Mouse (Mus musculus): ENCODE data around the gene Zfp37. TPM values are rescaled to one million over a fixed set of nuclear protein-coding genes. Genes with fewer than 3 reads are reported as not detected.

The Zfp37 gene
- 13.7 and 14.5 TPM in 2 replicates for polyA plus RNA-seq (2021; fragmentation: Nextera tagmentation)
- long read RNA-seq, experiment 1, transcript Zfp37-206 (4 exons, 2,017 nt): major isoform, 14 of 36 reads
- long read RNA-seq, experiment 1, transcript Zfp37-205 (4 exons, 1,776 nt): minor isoform, 8 of 36 reads
- long read RNA-seq, experiment 1, partial matches to known transcripts: 2 of 36 reads
- long read RNA-seq, experiment 1, other reads (novel, unspliced or antisense): 9 of 36 reads
- long read RNA-seq, experiment 2, transcript Zfp37-207 (4 exons, 2,564 nt): minor isoform, 24 of 138 reads
- long read RNA-seq, experiment 2, transcript Zfp37-206 (4 exons, 2,017 nt): major isoform, 49 of 138 reads
- long read RNA-seq, experiment 2, transcript Zfp37-205 (4 exons, 1,776 nt): minor isoform, 30 of 138 reads
- long read RNA-seq, experiment 2, partial matches to known transcripts: 1 of 138 reads
- long read RNA-seq, experiment 2, other reads (novel, unspliced or antisense): 29 of 138 reads

DNA sequence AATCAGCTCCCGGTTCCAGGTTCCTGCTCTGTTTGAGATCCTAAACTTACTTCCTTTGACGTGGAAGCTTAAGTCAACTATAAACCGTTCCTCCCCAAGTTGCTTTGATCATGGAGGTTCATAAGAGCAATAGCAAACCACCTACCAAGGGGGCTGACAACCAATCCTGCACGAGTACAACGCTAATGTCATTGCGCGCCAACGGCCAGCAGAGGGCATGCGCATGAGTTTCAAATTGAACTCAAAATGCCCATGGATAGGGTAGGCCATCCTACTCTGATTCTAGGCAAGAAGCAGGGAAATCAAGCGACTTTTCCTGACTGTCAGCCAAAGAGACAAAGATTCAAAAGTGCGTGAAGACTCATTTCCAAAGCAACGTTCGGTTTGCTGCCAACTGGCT, at the start of gene Zfp37:
Zfp37 (minus strand) TSS at position 279 of the 400 bp plus-strand sequence.

DNA sequence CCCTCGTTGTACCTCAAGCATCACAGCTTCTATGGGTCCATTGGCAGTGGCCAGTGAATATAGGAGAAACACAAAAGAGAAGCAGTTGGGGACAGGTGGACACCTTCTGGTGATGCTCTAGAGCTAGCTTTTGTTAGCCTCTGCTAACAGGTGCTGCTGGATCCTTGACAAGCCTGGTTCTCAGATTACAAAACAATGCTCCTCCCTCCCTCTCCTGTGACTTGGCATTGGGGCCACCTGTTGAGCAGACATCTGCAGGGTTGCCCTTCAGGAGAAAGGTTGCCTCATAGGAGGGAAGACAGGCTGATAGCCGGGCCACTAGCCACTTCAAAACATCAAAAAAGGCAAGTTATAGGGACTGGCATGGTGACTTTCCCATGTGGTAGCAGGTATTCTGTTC, 31.4 kb upstream of the Zfp37 start, which contains the start of gene Slc31a2:
Slc31a2 (plus strand) TSS at position 287 of the 400 bp plus-strand sequence.

DNA sequence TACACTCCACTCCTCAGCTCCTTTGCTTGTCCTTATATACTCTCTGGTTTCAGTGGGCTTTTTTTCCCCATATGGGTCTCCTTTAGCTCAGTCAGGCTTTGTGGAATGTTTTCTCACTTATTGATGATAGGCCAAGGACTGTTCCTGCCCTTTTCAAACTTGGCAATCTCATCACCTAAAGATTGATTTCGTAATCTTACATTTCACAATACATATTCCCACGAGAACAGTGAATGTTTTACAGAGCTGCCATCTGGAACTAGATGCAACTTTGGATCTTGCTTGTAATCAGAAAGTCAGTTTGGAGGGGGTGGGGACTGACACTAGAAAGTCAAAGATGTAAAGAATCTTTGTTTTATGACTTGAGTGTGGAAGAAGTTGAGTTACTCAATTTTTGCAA, 80.0 kb downstream of the Zfp37 start, which contains the start of gene Mup21:
Mup21 (minus strand) TSS at position 53 of the 400 bp plus-strand sequence.

Other genes with a start within 250 kb of the Zfp37 start
- gene Mup20, start 176.9 kb downstream of the Zfp37 start, polyA plus RNA-seq (2021; fragmentation: Nextera tagmentation): not detected in 2 replicates
- not detected in 2 replicates for gene Mup3, start 143.7 kb downstream of the Zfp37 start, polyA plus RNA-seq (2021; fragmentation: Nextera tagmentation)
- not detected in 2 replicates for gene Mup21, start 80.2 kb downstream of the Zfp37 start, polyA plus RNA-seq (2021; fragmentation: Nextera tagmentation)
- gene Slc31a2, start 31.5 kb upstream of the Zfp37 start, polyA plus RNA-seq (2021; fragmentation: Nextera tagmentation): 7.0 and 7.4 TPM in 2 replicates
- 11.2 and 12.4 TPM in 2 replicates for gene Fkbp15, start 129.5 kb upstream of the Zfp37 start, polyA plus RNA-seq (2021; fragmentation: Nextera tagmentation)
- 11.3 and 28.8 TPM in 2 replicates for gene Slc31a1, start 129.7 kb upstream of the Zfp37 start, polyA plus RNA-seq (2021; fragmentation: Nextera tagmentation)
- 50.3 and 55.1 TPM in 2 replicates for gene Cdc26, start 177.6 kb upstream of the Zfp37 start, polyA plus RNA-seq (2021; fragmentation: Nextera tagmentation)
- 4.0 and 4.3 TPM in 2 replicates for gene Prpf4, start 177.8 kb upstream of the Zfp37 start, polyA plus RNA-seq (2021; fragmentation: Nextera tagmentation)
- gene Rnf183, start 204.2 kb upstream of the Zfp37 start, polyA plus RNA-seq (2021; fragmentation: Nextera tagmentation): not detected in 2 replicates
- 8.8 and 11.0 TPM in 2 replicates for gene Wdr31, start 239.8 kb upstream of the Zfp37 start, polyA plus RNA-seq (2021; fragmentation: Nextera tagmentation)
- gene Bspry, start 249.0 kb upstream of the Zfp37 start, polyA plus RNA-seq (2021; fragmentation: Nextera tagmentation): 0.13 TPM in 1 of 2 replicates, not detected in the other